Mouse (Mus musculus) C2C12 (cell line): Measurements from ENCODE around the gene Apba3.

Experiments
- CEBPB ChIP-seq: IDR thresholded peaks from one replicate; pipeline ENCODE4 v1.6.1; 2011; ENCODE audit warnings: low read depth, mild to moderate bottlenecking, control low read depth, moderate library complexity
- CTCF ChIP-seq: IDR thresholded peaks from one replicate; pipeline ENCODE4 v1.5.1; 2011; ENCODE audit not compliant: control insufficient read depth, insufficient read depth, insufficient read length
- MAX ChIP-seq: IDR thresholded peaks from one replicate; pipeline ENCODE4 v1.6.1; 2011; ENCODE audit warnings: mild to moderate bottlenecking, control low read depth
- MYOD1 ChIP-seq: IDR thresholded peaks from one replicate; pipeline ENCODE4 v1.6.1; 2011; ENCODE audit warnings: low read depth; ENCODE audit not compliant: control insufficient read depth, insufficient read length
- MYOG ChIP-seq: IDR thresholded peaks from one replicate; pipeline ENCODE4 v1.6.1; 2011; ENCODE audit not compliant: control insufficient read depth, insufficient read length; ENCODE audit errors: extremely low read depth
- USF1 ChIP-seq: IDR thresholded peaks from one replicate; pipeline ENCODE4 v1.6.1; 2011; ENCODE audit warnings: low read depth, mild to moderate bottlenecking, control low read depth, moderate library complexity

DNA sequence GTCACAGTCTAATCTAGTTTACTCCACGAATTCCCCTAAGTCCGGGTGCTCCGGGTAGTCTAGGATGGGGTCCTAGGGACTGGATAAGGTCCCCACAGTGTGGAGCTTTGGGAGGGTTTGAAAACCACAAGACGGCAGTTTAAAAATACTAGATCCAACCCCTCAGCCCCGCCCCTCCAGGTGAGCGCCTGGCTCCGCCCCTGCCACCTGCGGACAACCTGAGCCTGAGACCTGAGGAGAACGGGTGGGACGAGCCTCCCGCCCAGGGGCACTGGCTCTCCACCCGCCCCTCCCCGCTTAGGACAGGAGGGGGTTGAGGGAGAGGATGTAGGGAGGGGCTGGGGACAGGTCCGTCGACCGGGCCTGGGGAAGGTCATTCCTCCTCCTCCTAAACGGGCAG, 18.0 kb downstream of the Apba3 start:
- TF ChIP-seq CTCF (no peak), MAX (no peak), MYOD1 (no peak), USF1 (no peak), CEBPB (no peak), MYOG (no peak)
